Mouse (Mus musculus) midbrain, embryonic 11.5 days (tissue): ENCODE measurements at regions not wholly inside any gene's neighbourhood (a gene's known extent, or its start where the extent isn't known, plus 50 kb on each side); places are given as distances from the start of the nearest gene placed in this dataset.

ENCODE experiments used
- ATAC-seq: fragments of 200-750 bp; cut with Nextera tagmentation; 2 replicates; pipeline ENCODE4 v1.8.0; 2017; ENCODE audit warnings: moderate TSS enrichment, moderate library complexity; ENCODE audit not compliant: low FRiP score
- DNase-seq: peaks from one replicate; pipeline ENCODE4 v3.0.0; 2015; ENCODE audit warnings: low spot score; ENCODE audit errors: missing footprints
- H3K27ac ChIP-seq: fragments of 300-500 bp; sonication (generic); 2 replicates; pipeline ENCODE4 v1.5.1; 2014; ENCODE audit warnings: low read depth, low read length
- H3K27me3 ChIP-seq: fragments of 300-500 bp; sonication (generic); 2 replicates; pipeline ENCODE4 v1.6.1; 2014; ENCODE audit warnings: mild to moderate bottlenecking, low read length, moderate library complexity, mixed read lengths; ENCODE audit not compliant: control insufficient read depth, insufficient read depth
- H3K36me3 ChIP-seq: fragments of 300-500 bp; sonication (generic); 2 replicates; pipeline ENCODE4 v1.6.1; 2014; ENCODE audit warnings: mild to moderate bottlenecking, low read length, moderate library complexity, mixed read lengths; ENCODE audit not compliant: control insufficient read depth, insufficient read depth
- H3K4me1 ChIP-seq: fragments of 300-500 bp; sonication (generic); 2 replicates; pipeline ENCODE4 v1.6.1; 2014; ENCODE audit warnings: low read length; ENCODE audit not compliant: control insufficient read depth, insufficient read depth
- H3K4me2 ChIP-seq: fragments of 300-500 bp; sonication (generic); 2 replicates; pipeline ENCODE4 v1.6.1; 2014; ENCODE audit warnings: mild to moderate bottlenecking, moderate library complexity
- H3K4me3 ChIP-seq: fragments of 300-500 bp; sonication (generic); 2 replicates; pipeline ENCODE4 v1.5.1; 2014; ENCODE audit warnings: low read depth, low read length
- H3K9ac ChIP-seq: fragments of 300-500 bp; sonication (generic); 2 replicates; pipeline ENCODE4 v1.6.1; 2014; ENCODE audit warnings: low read length
- H3K9me3 ChIP-seq: fragments of 300-500 bp; sonication (generic); 2 replicates; pipeline ENCODE4 v1.6.1; 2016; ENCODE audit warnings: low read length; ENCODE audit not compliant: control insufficient read depth
- WGBS: fragments of 180-500 bp; shearing (Covaris S2); extraction: QIAGEN DNeasy Blood & Tissue Kit; methylation state at CpG from one replicate; pipeline ENCODE4 v1.1.7; 2014; 5-methylcytosine and 5-hydroxymethylcytosine counted together

- Histone ChIP-seq H3K4me2 (no peak overlapping the region), H3K27me3 (no peaks in the 10 kb centered on the region), H3K9me3 (no peaks in the 10 kb centered on the region), H3K4me1 (no peaks in the 10 kb centered on the region), H3K36me3 (no peaks in the 10 kb centered on the region), H3K4me3 (no peak overlapping the region), H3K27ac (no peak overlapping the region), H3K9ac (no peak overlapping the region)
- DNase-seq (no peak), ATAC-seq (no peak)
- WGBS = 79% methylated on average over 3 of the region's 3 CpGs
These were observed 722.7 kb downstream of the 1700064H15Rik start for GRCm38 (mm10) chr3:18905769-18906168.

- ATAC-seq (no peak), DNase-seq (no peak)
- Histone ChIP-seq H3K4me1 (no peaks in the 10 kb centered on the region), H3K27ac (no peak overlapping the region), H3K4me3 (no peak overlapping the region), H3K4me2 (no peak overlapping the region), H3K9ac (no peak overlapping the region), H3K9me3 (no peaks in the 10 kb centered on the region), H3K27me3 (no peaks in the 10 kb centered on the region), H3K36me3 (no peaks in the 10 kb centered on the region)
- WGBS = 74% methylated on average over 5 of the region's 5 CpGs
These were observed 722.3 kb downstream of the 1700064H15Rik start for GRCm38 (mm10) chr3:18906210-18906609.

GRCm38 (mm10) chr3:18908737-18909136, 719.7 kb downstream of the 1700064H15Rik start:
- H3K27me3 ChIP-seq = no peaks in the 10 kb centered on the region
- H3K36me3 ChIP-seq = no peaks in the 10 kb centered on the region
- DNase-seq (no peak), ATAC-seq (no peak)
- no peak overlapping the region for H3K9ac ChIP-seq
- WGBS = 79% methylated on average over 1 of the region's 1 CpGs
- no peak overlapping the region for H3K4me2 ChIP-seq
- no peak overlapping the region for H3K27ac ChIP-seq
- no peak overlapping the region for H3K4me3 ChIP-seq
- no peaks in the 10 kb centered on the region for H3K9me3 ChIP-seq
- no peaks in the 10 kb centered on the region for H3K4me1 ChIP-seq

GRCm38 (mm10) chr3:18928401-18929104, 699.9 kb downstream of the 1700064H15Rik start:
- no peak overlapping the region for H3K4me3 ChIP-seq
- H3K36me3 ChIP-seq = no peaks in the 10 kb centered on the region
- ATAC-seq (peak; percentile 83), DNase-seq (no peak)
- no peak overlapping the region for H3K9ac ChIP-seq
- no peaks in the 10 kb centered on the region for H3K27me3 ChIP-seq
- H3K9me3 ChIP-seq = no peaks in the 10 kb centered on the region
- H3K27ac ChIP-seq = no peak overlapping the region
- 73% methylated on average over 3 of the region's 3 CpGs for WGBS
- H3K4me1 ChIP-seq = no peaks in the 10 kb centered on the region
- H3K4me2 ChIP-seq = no peak overlapping the region

- peak; percentile 70 for ATAC-seq
- no peak overlapping the region for H3K27ac ChIP-seq
These were observed 699.4 kb downstream of the 1700064H15Rik start for GRCm38 (mm10) chr3:18929105-18929492.

GRCm38 (mm10) chr3:18932983-18933726, 695.3 kb downstream of the 1700064H15Rik start:
- no peak overlapping the region for H3K4me2 ChIP-seq
- H3K4me3 ChIP-seq = no peak overlapping the region
- WGBS = 75% methylated on average over 13 of the region's 13 CpGs
- DNase-seq (no peak), ATAC-seq (no peak)
- no peaks in the 10 kb centered on the region for H3K4me1 ChIP-seq
- H3K27ac ChIP-seq = no peak overlapping the region
- H3K9me3 ChIP-seq = no peaks in the 10 kb centered on the region
- H3K27me3 ChIP-seq = no peaks in the 10 kb centered on the region
- H3K36me3 ChIP-seq = no peaks in the 10 kb centered on the region
- H3K9ac ChIP-seq = no peak overlapping the region

More at GRCm38 (mm10) chr3:18929105-18929492, 699.4 kb downstream of the 1700064H15Rik start:
- Histone ChIP-seq H3K9me3 (no peaks in the 10 kb centered on the region), H3K9ac (no peak overlapping the region), H3K36me3 (no peaks in the 10 kb centered on the region), H3K27me3 (no peaks in the 10 kb centered on the region), H3K4me1 (no peaks in the 10 kb centered on the region), H3K4me2 (no peak overlapping the region), H3K4me3 (no peak overlapping the region)
- no peak for DNase-seq
- 77% methylated on average over 3 of the region's 3 CpGs for WGBS

GRCm38 (mm10) chr3:18934891-18935290, 693.6 kb downstream of the 1700064H15Rik start:
- 82% methylated on average over 2 of the region's 2 CpGs for WGBS
- ATAC-seq (no peak), DNase-seq (no peak)
- Histone ChIP-seq H3K4me3 (no peak overlapping the region), H3K27me3 (no peaks in the 10 kb centered on the region), H3K4me1 (no peaks in the 10 kb centered on the region), H3K9ac (no peak overlapping the region), H3K27ac (no peak overlapping the region), H3K36me3 (no peaks in the 10 kb centered on the region), H3K9me3 (no peaks in the 10 kb centered on the region), H3K4me2 (no peak overlapping the region)

GRCm38 (mm10) chr3:18937333-18938122, 690.9 kb downstream of the 1700064H15Rik start:
- 86% methylated on average over 20 of the region's 20 CpGs for WGBS
- DNase-seq = no peak
- no peak overlapping the region for H3K4me3 ChIP-seq
- H3K36me3 ChIP-seq = no peaks in the 10 kb centered on the region
- H3K4me1 ChIP-seq = no peaks in the 10 kb centered on the region
- no peak overlapping the region for H3K27ac ChIP-seq
- H3K4me2 ChIP-seq = no peak overlapping the region
- no peaks in the 10 kb centered on the region for H3K27me3 ChIP-seq
- no peaks in the 10 kb centered on the region for H3K9me3 ChIP-seq
- no peak overlapping the region for H3K9ac ChIP-seq
- ATAC-seq = no peak
